Mouse (Mus musculus): ENCODE measurements at regions not wholly inside any gene's neighbourhood (a gene's known extent, or its start where the extent isn't known, plus 50 kb on each side); places are given as distances from the start of the nearest gene placed in this dataset.
"Not testable (repeated sequence)": the region's sequence is repeated elsewhere in the genome, so short reads cannot be mapped to it uniquely, and the experiment has no call there.

GRCm38 (mm10) chr2:17065149-17066145, 665.8 kb downstream of the Nebl start:
- TF ChIP-seq E2F4 (IDR thresholded peaks at IDR 0.05; ENCODE audit: insufficient read depth); POLR2A (IDR thresholded peaks at IDR 0.05; ENCODE audit: insufficient read length, low read depth); TCF12 (IDR thresholded peaks at IDR 0.05; ENCODE audit: insufficient read depth, poor library complexity, severe bottlenecking): not testable (repeated sequence)

Data from myocyte (in vitro differentiated cells).